Mouse (Mus musculus) right cerebral cortex, postnatal 4 days (tissue): ENCODE results near the gene Etfrf1.

Experiments used
- DNase-seq: peaks from one replicate; pipeline ENCODE4 v3.0.0-alpha.2; 2022

The Etfrf1 gene

GRCm38 (mm10) chr6:145210816-145211338 lies at the start of gene Etfrf1, which contains the start of gene Casc1:
TSS of gene Etfrf1 (plus strand) at chr6:145211134.
TSS of gene Casc1 (minus strand) at chr6:145211005.
- DNase-seq, result peak; percentile 92

GRCm38 (mm10) chr6:145171892-145172606 lies 38.9 kb upstream of the Etfrf1 start:
- DNase-seq, result no peak

- DNase-seq, result peak; percentile 67
These were observed 37.1 kb upstream of the Etfrf1 start for GRCm38 (mm10) chr6:145173781-145174191.

GRCm38 (mm10) chr6:145175571-145175981 lies 35.4 kb upstream of the Etfrf1 start:
- no peak for DNase-seq

GRCm38 (mm10) chr6:145176474-145176873 lies 34.5 kb upstream of the Etfrf1 start:
- no peak for DNase-seq

- peak; percentile 70 for DNase-seq
These were observed 31.3 kb upstream of the Etfrf1 start for GRCm38 (mm10) chr6:145179665-145180064.

GRCm38 (mm10) chr6:145182044-145182443 lies 28.9 kb upstream of the Etfrf1 start:
- DNase-seq, result no peak

- DNase-seq, result peak; percentile 32
These were observed 24.8 kb upstream of the Etfrf1 start for GRCm38 (mm10) chr6:145186096-145186495.

GRCm38 (mm10) chr6:145187093-145188088 lies 23.5 kb upstream of the Etfrf1 start:
- peak; percentile 44 for DNase-seq

- no peak for DNase-seq
These were observed 17.9 kb upstream of the Etfrf1 start for GRCm38 (mm10) chr6:145193038-145193437.

- no peak for DNase-seq
These were observed 17.5 kb upstream of the Etfrf1 start for GRCm38 (mm10) chr6:145193446-145193845.

GRCm38 (mm10) chr6:145197949-145198686 lies 12.8 kb upstream of the Etfrf1 start:
- no peak for DNase-seq

- no peak for DNase-seq
These were observed 8.4 kb upstream of the Etfrf1 start for GRCm38 (mm10) chr6:145202432-145203125.

GRCm38 (mm10) chr6:145204440-145204839 lies 6.5 kb upstream of the Etfrf1 start:
- no peak for DNase-seq

- no peak for DNase-seq
These were observed 5.8 kb upstream of the Etfrf1 start for GRCm38 (mm10) chr6:145205142-145205541.

- DNase-seq, result no peak
These were observed 766 bp upstream of the Etfrf1 start for GRCm38 (mm10) chr6:145210056-145210680.

GRCm38 (mm10) chr6:145211376-145212305 lies 707 bp downstream of the Etfrf1 start:
- no peak for DNase-seq

- DNase-seq, result no peak
These were observed 3.0 kb downstream of the Etfrf1 start for GRCm38 (mm10) chr6:145213916-145214315.

- no peak for DNase-seq
These were observed 4.9 kb downstream of the Etfrf1 start for GRCm38 (mm10) chr6:145215826-145216225.

- DNase-seq, result no peak
These were observed 13.3 kb downstream of the Etfrf1 start for GRCm38 (mm10) chr6:145224246-145224645.
